Mouse (Mus musculus) testis, postnatal 14 days (tissue): ENCODE results near the gene Nfia.

Experiments used
- DNase-seq: peaks from one replicate; pipeline ENCODE4 v3.0.0; 2021; ENCODE audit warnings: low spot score

Nfia gene

GRCm38 (mm10) chr4:97772641-97773040 lies at the start of gene Nfia:
TSS of gene Nfia (plus strand) at chr4:97772734.
- DNase-seq, result no peak

DNA sequence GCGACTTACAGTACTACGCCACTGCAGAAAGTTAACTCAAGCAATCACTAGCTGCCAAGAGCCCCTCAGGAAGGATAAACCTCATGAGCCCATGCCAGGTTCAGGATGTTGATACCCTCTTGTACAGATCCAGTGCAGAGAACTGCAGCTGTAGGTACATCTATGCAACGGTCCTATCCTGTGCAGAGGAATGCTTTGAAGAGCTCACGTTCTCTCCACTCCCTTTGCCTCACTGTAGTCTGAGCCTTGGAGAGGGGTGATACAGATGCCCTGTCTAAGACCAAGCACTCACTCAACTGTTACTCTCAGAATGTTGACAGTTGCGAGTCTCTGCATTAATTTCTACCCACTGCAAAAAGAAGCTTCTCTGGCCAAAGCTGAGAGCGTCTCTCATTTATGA lies 49.2 kb upstream of the Nfia start:
- no peak for DNase-seq

DNA sequence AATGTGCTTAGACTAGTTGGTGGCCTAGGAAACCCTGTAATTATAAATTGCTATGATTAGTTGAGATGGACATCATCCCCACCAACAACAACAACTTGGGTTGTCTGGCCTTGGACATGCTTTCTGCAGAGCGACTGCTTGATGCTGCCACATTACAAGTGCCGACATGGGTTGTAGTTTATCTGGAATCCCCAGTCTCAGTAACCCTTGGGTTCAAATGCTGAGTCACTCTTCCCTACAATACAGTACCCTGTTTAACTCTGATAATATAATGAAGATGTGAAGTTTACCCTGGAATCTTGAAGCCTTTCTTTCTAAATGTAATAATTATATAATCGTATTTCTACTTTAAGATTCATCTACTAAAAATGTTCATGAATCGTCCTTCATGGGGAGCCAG lies 44.0 kb upstream of the Nfia start:
- DNase-seq, result no peak

- DNase-seq, result no peak
Measured at GRCm38 (mm10) chr4:97729999-97730398, 42.5 kb upstream of the Nfia start.

GRCm38 (mm10) chr4:97730416-97730815 lies 42.1 kb upstream of the Nfia start:
- no peak for DNase-seq

GRCm38 (mm10) chr4:97733392-97733791 lies 39.1 kb upstream of the Nfia start:
- DNase-seq, result no peak

DNA sequence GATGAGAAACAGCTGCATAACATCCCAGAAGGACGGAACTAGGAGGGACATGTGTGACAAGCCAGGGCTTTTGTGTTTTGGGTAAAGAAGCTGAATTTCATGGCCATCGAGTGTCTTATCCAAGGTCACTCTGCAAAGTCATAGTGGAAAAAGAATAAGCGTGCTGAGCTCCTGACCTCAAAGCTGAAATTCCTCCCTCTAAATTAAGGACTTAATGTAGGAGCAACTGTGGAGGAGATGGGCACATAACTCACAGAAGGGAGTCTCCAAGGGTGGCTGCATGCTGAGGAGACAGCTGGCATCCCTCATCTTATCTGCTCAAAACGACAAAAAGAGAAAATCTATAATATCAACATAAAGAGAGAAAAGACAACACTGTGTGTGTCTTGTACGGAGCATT lies 28.6 kb upstream of the Nfia start:
- DNase-seq, result no peak

GRCm38 (mm10) chr4:97745296-97746105 lies 27.0 kb upstream of the Nfia start:
- DNase-seq, result peak; percentile 39

- no peak for DNase-seq
Measured at GRCm38 (mm10) chr4:97746106-97746900, 26.2 kb upstream of the Nfia start.

GRCm38 (mm10) chr4:97750401-97750800 lies 22.1 kb upstream of the Nfia start:
- no peak for DNase-seq

DNA sequence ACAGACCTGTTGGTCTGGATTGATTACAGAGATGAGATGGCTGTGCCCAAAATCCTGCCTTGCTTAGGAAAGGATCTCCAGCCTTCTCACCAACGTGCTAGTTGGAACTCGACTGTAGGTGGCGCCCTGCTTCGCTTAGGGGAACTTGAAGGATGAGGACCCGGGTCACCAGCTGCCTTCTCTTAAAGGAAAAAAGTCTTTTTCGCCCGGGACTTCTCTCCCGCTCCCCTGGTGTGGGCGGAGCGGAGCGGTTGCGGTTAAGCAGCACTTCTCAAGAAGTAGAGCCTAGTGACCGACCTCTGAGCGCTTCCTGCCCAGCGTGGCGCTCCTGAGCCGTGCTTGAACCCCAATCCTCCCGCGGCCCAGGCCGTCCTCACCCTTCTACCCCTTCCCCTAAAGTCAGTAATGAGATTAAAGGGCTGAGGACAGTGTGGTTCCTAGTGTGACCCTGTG lies 21.5 kb upstream of the Nfia start:
- peak; percentile 85 for DNase-seq

DNA sequence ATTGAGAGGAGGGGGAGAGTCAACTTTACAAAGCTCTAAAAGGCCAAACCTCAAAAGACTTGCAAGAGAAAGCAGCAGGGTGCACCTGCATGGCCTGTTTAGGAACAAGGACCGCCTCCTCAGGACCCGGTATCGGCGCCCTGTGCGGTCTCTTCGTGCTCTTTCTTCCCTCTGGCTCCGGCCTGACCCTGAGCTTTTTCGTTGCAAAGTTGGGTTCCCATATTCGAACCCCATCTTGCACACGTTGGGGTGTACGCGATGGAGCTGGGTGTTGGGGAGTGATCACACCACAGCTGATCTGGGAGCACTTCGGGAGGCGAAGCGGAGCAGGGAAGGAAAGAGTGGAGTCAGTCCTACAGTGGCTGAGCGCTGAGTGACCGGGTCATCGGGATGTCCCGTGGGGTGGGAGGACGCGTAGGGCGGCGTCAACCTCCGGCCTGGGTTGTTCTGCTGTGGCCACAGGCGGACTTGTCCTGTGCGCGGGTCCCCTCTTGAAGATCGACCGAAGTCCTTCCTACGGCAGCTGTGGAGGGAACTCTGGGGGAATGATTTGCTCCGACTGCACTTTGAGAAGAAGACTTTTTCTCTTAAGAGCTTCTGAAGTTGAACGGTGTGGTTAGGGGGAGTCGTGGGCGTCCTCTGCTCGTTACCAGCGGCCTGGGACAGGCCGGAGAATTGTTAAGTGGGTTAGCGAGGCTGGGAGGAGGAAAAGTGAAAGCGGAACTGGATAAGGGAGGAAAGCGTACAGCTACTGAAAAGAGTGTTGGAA lies 20.9 kb upstream of the Nfia start:
- DNase-seq, result peak; percentile 51

DNA sequence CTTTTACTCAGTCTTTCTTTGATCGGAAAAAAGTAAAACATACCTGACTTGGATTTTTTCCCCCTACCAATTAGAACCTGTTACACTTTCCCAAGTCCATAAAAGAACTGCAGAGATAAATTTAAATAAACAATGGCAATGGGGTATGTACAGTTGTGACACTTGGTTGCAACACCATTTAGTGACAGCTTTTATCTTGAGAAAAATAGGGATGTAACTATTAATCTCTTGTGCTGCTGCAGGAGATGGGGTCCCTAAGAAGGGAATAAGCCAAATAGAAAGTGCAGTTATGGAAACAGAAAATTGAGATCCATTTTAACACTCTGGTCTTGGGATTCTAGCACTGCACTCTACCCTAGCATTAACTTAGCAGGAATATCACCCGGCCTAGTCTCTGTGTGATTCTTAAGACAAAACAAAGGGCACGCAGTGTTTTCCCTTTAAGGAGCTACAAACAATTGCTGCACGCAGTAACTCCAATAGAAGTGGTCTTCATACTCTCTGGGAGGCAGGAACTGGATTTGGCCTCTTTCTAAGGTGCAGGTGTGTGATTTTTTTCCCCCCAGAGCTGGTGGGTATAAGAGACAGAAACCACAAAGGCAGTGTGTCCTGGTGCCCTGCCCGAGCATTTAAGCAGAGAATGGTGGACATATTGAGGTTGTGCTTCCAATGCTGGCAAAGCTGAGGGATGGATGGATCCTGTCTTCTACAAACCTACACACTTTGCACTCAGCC lies 20.1 kb upstream of the Nfia start:
- no peak for DNase-seq

DNA sequence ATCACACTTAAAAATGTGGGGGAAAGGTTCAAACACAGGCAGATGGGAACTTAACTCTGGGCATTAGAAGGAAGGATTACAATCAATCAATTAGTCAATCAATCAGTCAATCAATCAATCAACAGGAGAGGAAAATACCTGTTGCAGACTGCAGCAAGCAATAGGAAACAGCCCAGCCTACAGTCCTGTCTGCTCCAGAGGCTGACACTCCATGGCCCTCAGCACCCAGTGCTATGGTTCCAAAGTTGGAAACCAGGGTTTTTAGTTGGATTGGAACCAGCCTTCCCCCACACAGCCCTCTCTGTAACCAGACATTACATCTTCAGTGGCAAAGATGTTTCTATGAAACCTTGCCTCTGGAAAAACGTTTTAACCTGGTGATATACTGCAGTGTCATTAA lies 19.0 kb upstream of the Nfia start:
- DNase-seq, result no peak

GRCm38 (mm10) chr4:97754241-97754640 lies 18.3 kb upstream of the Nfia start:
- peak; percentile 64 for DNase-seq

- DNase-seq, result peak; percentile 51
Measured at GRCm38 (mm10) chr4:97757207-97757977, 15.1 kb upstream of the Nfia start.

GRCm38 (mm10) chr4:97757978-97758461 lies 14.5 kb upstream of the Nfia start:
- no peak for DNase-seq

DNA sequence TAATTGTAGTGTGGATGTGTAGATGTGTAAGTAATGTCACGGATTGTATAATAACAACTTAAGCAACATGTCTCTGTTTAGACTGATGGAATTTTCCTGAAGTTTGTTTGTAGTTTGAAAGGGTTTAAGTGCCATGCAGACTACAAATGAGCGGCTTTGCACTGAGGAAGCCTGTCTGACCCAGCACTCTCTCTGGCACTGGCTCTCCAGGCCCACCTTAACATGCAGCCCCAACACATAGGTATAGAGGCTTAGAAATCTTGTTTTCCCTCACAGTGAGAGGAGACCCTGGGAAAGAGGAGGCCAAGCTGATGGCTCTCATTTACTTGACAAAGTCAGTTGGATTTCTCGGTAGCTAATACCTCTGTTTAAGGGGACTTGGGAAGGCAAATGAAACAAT lies 13.9 kb upstream of the Nfia start:
- no peak for DNase-seq

GRCm38 (mm10) chr4:97764616-97765015 lies 7.9 kb upstream of the Nfia start:
- no peak for DNase-seq

DNA sequence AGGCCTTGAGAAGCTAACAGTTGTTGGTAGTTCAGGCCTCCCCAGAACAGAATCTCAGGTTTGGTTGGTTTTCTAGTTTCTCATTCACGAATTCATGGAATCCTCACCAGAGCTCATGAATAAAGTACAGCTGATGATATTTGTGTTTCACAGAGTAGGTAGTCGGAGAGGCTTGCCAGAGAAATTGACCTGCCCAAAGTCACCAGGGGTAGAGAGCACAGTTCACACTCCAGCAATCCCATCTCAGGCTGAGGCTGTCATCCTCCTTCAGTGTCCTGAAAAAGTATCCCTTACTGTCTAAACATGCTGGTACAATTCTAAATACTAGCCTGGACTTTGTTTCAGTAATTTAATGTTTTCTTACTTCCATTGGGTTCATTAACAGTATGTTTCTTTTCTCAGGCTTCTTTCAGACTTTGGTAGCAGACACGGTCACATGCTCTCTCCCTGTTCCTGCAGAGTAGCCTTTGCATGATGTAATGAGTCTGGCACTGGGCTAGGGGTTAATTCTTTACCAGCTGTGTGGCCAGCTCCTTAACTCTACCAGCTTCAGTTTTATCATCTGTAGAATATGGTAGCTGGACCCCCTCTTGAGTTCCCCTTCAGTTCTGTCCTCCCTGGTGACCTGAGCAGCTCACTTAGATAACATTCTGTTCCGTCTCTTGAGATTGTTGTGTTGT lies 7.1 kb upstream of the Nfia start:
- DNase-seq, result no peak
